Mouse (Mus musculus): ENCODE measurements around the gene Lrg1. TPM values are rescaled to one million over a fixed set of nuclear protein-coding genes. Genes with fewer than 3 reads are reported as not detected.

The Lrg1 gene
- total RNA-seq (2015) (17.6 and 20.1 TPM in 2 replicates), total RNA-seq (2017) (23.9 and 33.9 TPM in 2 replicates)

GRCm38 (mm10) chr17:56121826-56122225, at the start of gene Lrg1:
Gene Lrg1, minus strand, starts transcription at chr17:56122001.
- ATAC-seq (ENCODE audit: poor library complexity, severe bottlenecking) = peak; percentile 21

- ATAC-seq (ENCODE audit: poor library complexity, severe bottlenecking) = no peak
Observed at GRCm38 (mm10) chr17:56171456-56171855, 49.7 kb upstream of the Lrg1 start.

- ATAC-seq (ENCODE audit: poor library complexity, severe bottlenecking) = no peak
Observed at GRCm38 (mm10) chr17:56170636-56171035, 48.8 kb upstream of the Lrg1 start.

DNA sequence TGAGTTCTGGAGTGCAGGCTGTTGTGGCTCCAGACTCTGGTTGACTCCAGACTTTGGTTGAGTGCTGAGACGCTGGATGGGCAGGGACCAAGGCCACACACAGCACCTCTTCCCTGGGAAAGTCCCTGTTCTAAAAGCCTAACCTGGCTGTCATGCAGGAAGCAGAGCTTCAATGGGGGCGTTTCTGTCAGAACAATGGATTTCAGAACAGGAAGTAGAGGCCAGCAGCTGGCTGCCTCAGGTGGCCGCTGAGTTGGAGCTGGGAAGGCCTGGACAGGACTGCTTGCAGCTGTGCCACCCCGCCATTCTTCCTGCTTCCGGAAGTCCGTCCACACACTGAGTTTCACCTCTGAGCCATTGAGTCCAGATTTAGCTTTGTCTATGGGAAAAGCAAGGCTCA, 48.0 kb upstream of the Lrg1 start:
- no peak for ATAC-seq (ENCODE audit: poor library complexity, severe bottlenecking)

DNA sequence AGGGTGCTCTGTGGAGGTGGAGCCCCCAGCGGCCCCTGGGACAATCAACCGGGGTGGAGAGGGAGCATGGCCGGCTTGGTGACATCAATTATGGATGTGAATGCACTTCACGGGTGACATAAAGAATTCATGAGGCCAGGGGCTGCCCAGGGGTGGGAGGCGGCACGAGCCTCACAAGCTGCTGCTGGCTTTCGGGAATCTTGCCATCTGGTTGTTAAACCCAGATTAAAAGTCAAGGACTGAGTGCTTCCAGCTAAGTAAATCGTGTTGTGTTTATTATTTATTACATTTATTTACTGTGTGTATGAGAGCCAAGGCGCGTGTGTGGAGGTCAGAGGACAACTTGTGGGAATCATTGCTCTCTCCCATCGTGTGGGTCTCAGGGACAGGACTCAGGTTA, 43.9 kb upstream of the Lrg1 start:
- no peak for ATAC-seq (ENCODE audit: poor library complexity, severe bottlenecking)

GRCm38 (mm10) chr17:56164510-56164909, 42.7 kb upstream of the Lrg1 start:
- ATAC-seq (ENCODE audit: poor library complexity, severe bottlenecking) = no peak

DNA sequence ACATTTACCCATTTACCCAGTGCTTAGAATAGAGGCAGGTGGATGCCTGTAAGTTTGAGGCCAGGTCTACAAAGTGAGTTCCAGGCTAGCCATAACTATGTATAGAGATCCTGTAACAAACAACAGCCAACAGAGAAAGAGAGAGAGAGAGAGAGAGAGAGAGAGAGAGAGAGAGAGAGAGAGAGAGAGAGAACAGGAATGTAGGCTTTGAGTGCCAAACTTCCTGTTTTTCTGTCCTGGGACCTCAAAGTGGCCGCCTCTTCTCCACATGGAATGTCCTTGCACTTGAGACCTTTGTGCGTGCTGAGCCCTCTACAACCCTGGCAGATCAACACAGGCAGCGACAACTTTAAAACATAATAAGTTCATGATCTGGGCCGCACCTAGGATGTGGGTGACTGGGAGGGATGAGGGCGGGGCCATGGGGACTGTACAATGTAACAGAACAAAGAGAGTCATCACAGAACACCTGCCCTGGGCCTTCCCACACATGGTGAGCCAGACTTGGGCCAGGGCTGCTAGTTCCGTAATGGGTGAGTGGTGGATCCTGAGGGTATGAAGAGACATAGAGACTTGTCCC, 41.8 kb upstream of the Lrg1 start:
- ATAC-seq (ENCODE audit: poor library complexity, severe bottlenecking) = no peak

DNA sequence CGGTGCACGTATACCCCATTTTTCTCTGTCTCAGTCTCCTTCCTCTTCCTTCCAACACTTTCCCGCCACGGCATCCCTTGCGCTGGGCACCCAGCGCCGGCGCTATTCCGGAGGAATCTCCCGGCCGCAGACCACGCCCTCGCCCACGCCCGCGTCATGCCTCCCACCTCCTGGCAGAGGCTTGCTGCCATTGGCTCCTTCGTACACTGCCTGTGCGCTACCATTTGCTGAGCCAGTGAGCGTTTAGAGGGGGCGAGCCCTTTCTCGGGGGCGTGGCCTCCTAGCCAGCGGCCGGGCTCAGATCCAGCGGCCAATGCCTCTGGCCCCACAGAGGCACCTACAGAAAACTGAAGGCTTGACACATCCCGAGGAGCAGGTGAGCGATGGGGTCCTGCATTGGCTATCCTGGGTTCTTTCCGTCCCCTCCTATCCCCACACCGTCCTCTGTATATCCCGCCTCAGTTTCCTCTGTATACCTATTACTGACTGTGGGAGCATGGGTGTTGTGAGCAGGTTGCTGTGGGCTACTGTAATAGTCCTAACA, 40.5 kb upstream of the Lrg1 start, which contains the start of gene Tnfaip8l1:
Tnfaip8l1 (plus strand) TSS at position 247 of the 544 bp plus-strand sequence.
- peak; percentile 97 for ATAC-seq (ENCODE audit: poor library complexity, severe bottlenecking)

GRCm38 (mm10) chr17:56159729-56160128, 37.9 kb upstream of the Lrg1 start:
- peak; percentile 35 for ATAC-seq (ENCODE audit: poor library complexity, severe bottlenecking)

GRCm38 (mm10) chr17:56153643-56154042, 31.8 kb upstream of the Lrg1 start:
- peak; percentile 68 for ATAC-seq (ENCODE audit: poor library complexity, severe bottlenecking)

DNA sequence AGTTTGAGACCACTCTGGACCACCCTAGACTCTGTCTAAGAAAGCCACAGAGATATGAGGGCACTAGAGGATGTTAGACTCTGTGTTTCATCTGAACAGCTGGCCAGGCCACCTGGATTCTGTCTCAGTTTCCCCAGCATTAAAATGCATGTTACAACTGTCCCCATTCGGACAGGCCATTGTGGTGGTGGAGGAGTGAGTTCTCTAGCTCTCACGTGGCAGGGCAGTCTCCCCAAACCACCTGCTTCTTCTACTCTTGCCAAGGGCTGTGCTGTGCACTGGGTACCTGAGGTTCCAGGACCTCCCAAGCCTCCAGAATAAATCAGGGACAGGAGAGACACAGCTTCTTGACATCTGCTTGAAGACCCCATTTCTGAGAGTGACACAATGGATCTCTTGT, 28.1 kb upstream of the Lrg1 start:
- ATAC-seq (ENCODE audit: poor library complexity, severe bottlenecking) = no peak

DNA sequence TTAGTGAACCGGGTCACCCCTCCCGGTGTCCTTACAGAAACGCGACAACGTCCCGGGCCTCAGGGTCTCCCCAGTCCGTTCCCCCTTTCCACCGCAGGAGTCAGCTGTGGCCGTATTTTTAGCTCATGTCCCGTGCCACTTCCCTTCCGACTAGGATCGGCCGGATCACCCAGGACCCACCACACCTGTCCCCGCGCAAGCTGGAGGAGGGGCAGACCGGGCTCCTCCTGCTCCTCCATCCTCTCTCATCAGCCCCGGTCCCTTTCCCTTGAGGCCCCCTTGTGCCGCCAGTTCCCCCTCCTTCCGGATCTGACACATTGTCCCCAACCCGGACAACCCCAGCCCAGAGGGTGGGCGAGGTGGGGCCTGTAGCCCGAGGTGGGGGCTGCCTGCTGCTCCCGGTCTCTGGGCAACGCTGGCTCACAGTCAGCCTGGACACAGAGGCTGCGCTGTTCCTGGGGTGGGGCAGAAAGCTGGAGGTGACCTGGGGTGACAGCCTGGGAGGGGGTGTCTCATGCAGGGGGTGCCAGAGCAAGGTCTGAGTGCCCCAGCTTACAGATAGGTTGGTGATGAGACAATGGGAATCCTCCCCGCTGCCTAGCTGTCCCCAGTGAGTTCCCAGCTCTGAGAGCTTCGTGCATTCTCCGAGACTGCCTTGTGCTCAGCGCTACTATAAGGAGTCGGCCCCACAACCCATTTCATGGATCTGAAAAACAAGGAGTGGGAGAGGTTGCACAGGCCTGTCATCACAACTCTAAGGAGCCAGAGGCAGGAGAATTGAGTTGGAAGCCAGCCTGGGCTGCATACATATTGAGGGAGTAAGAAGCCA, 27.2 kb upstream of the Lrg1 start:
- no peak for ATAC-seq (ENCODE audit: poor library complexity, severe bottlenecking)

GRCm38 (mm10) chr17:56148280-56148679, 26.5 kb upstream of the Lrg1 start:
- no peak for ATAC-seq (ENCODE audit: poor library complexity, severe bottlenecking)

DNA sequence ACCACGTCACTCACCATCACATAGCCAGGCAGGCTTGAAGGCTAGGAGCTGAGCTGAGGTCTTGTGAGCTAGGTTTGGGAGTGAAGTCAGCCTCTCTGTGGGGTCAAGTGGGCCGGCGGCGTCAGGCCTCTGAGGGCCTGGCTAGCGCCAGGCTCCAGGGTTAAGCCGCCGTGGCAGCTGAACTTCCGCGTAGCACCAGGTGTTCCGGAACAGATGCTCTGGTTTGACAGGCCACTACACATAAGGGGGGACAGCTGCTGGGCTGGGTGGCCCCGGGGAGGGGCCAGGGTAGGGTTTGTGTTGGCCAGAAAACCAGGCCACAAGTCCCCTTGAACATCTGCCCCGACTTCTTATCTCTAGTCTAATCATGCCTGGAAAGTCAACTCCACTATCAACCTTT, 25.6 kb upstream of the Lrg1 start:
- no peak for ATAC-seq (ENCODE audit: poor library complexity, severe bottlenecking)

DNA sequence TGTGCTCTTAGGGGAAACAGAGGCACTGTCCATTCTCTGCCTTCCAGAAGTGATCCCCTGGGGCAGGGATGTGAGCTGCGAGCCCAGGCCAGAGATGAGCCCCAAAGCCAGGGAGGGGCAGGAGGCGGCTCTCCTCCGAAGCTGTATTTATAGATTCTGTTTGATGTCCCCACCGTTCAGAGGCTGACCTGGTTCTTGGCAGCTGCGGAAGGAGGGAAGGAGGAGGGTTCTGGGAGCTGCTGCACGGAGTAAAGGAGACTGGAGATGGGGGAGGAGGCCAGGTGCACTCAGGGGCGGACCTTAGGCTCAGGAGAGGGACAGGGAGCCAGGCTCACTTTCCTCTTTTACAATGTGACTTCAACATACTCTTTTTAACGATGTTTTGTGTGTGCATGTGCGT, 24.3 kb upstream of the Lrg1 start:
- ATAC-seq (ENCODE audit: poor library complexity, severe bottlenecking) = no peak

DNA sequence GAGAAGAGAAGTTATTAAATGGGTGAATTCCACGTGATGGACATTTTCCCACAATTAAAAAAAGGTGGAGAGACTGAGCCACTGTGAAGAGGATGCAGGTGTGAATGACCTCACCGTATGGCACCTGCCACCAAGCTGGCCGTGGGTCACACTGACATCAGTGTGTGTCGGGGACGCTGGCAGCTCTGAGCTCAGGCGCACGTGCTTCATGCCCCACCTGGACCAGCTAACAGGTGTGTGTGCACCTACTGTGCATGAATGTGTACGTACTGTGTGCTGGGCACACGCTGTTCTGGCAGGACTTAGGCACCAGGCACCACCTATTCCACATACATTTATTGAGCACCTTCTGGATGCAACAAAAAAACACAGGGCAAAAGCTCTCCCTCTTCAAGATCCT, 22.7 kb upstream of the Lrg1 start:
- ATAC-seq (ENCODE audit: poor library complexity, severe bottlenecking) = no peak

GRCm38 (mm10) chr17:56141702-56142605, 20.2 kb upstream of the Lrg1 start:
- ATAC-seq (ENCODE audit: poor library complexity, severe bottlenecking) = no peak

DNA sequence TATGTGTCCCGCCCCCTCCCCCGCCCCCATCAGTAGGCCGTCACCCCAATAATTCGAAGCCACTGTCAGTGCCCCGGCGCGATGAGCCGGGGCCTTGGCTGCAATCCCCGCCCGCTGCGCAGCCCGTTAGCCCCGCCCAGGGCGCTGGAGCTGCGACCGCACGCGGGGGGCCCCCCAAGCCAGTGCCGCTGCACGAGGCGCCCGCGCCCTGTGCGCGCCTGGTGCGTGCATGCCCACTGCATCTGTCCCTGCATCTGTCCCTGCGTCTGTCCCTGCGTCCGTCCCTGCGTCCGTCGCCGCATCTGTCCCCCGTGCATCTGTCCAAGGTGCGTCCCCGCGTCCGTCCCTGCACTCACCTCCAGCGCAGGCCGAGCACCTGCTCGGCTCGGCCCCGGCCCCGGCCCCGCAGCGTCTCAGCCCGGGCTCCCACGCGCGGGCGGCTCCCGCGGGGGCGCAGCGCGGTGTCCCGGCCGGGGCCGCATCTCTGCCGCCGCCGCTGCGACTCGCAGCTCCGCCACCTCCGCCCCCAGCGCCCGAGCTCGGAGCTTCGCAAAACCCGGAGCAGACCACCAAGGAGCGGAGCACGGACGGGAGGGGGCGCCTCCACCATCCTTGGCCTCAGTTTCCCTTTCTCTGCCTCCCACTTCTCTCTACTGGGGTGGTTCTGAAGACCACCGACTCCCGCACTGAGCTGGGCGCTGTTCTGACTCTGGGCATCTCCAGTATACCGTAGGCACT, 18.2 kb upstream of the Lrg1 start, which contains the start of gene Sema6b:
Sema6b (minus strand) TSS at position 486 of the 738 bp plus-strand sequence.
- ATAC-seq (ENCODE audit: poor library complexity, severe bottlenecking) = 0 out of 2 replicates have a peak, but pooled peaks have one; percentile 20

DNA sequence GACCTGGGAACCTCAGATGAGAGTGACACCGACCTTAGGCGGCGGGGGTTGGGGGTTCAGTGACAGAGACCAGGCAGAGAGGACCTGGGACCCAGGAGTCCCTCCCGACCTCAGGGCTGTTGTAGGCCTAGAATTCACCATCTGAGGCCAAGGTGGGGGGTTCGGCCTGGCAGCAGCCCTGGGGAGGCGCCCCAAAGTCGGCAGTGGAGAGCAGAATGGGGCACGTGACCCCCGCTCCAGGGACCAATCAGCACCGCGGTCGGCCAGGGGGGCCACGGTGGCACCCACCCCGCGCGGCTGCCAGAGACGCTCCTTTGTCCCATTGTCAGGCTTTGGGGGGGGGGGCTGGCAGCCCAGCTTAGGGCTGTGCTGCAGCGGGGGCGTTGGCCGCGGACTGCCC, 17.6 kb upstream of the Lrg1 start:
- no peak for ATAC-seq (ENCODE audit: poor library complexity, severe bottlenecking)

Data from megakaryocyte, adult 5-6 weeks (primary cell).